ENCODE assay signal across 9 mouse cellular contexts in genomic region chr4:106780045-106780444, GRCm38 (mm10). TPM values are rescaled to one million over a fixed set of nuclear protein-coding genes. Genes with fewer than 3 reads are reported as not detected.
DNase-seq lines count a peak whose midpoint lies in the region; ATAC-seq and TF ChIP-seq lines count a peak whose summit lies in the region.
"Had no signal": no experiment of that assay in that cellular context is flagged by ENCODE, and none has a peak within 500 bp of the region (broad histone marks: within the 10 kb centered on the region; RNA-seq: fewer than 3 reads in every experiment).

No protein-coding gene starts in this region.

- no peaks in the 10 kb centered on the region for H3K27me3 ChIP-seq in embryonic facial prominence, embryonic 12.5 days
- H3K27me3 ChIP-seq in hindbrain, embryonic 12.5 days, result no peaks in the 10 kb centered on the region
- H3K27me3 ChIP-seq in midbrain, postnatal 0 days (ENCODE audit: insufficient read depth, low read length), result no peaks in the 10 kb centered on the region

- no peak overlapping the region for H3K9ac ChIP-seq in embryonic facial prominence, embryonic 12.5 days
- no peak overlapping the region for H3K9ac ChIP-seq in hindbrain, embryonic 12.5 days
- H3K9ac ChIP-seq in midbrain, postnatal 0 days (replicated peaks; ENCODE audit: low read length, poor library complexity, severe bottlenecking), result no peak overlapping the region

- peaks cover 50% of the 10 kb centered on the region for H3K4me1 ChIP-seq in embryonic facial prominence, embryonic 12.5 days
- peaks cover 66% of the 10 kb centered on the region for H3K4me1 ChIP-seq in hindbrain, embryonic 12.5 days
- peaks cover 6% of the 10 kb centered on the region for H3K4me1 ChIP-seq in midbrain, postnatal 0 days (ENCODE audit: insufficient read depth, low read length)

- 0 out of 2 replicates have a peak, but pooled peaks have one; percentile 31 for ATAC-seq in embryonic facial prominence, embryonic 12.5 days (ENCODE audit: insufficient number of reproducible peaks, insufficient read depth, low FRiP score, low TSS enrichment)
- ATAC-seq in hindbrain, embryonic 12.5 days (ENCODE audit: low FRiP score), result peak; percentile 83
- ATAC-seq in midbrain, postnatal 0 days (ENCODE audit: low FRiP score), result 0 out of 2 replicates have a peak, but pooled peaks have one; percentile 21

- H3K4me3 ChIP-seq in layer of hippocampus, adult 2 months, result no peak overlapping the region
- H3K4me3 ChIP-seq in embryonic facial prominence, embryonic 12.5 days, result no peak overlapping the region
- H3K4me3 ChIP-seq in hindbrain, embryonic 12.5 days, result no peak overlapping the region
- H3K4me3 ChIP-seq in midbrain, postnatal 0 days (ENCODE audit: low read depth, low read length), result no peak overlapping the region

- no peaks in the 10 kb centered on the region for H3K36me3 ChIP-seq in embryonic facial prominence, embryonic 12.5 days
- no peaks in the 10 kb centered on the region for H3K36me3 ChIP-seq in hindbrain, embryonic 12.5 days
- H3K36me3 ChIP-seq in midbrain, postnatal 0 days (ENCODE audit: insufficient read depth, low read length), result no peaks in the 10 kb centered on the region

- no peak overlapping the region for H3K4me2 ChIP-seq in embryonic facial prominence, embryonic 12.5 days (replicated peaks)
- H3K4me2 ChIP-seq in hindbrain, embryonic 12.5 days (replicated peaks), result peak overlapping the region; percentile 9; the same call in 1 of the 2 replicates
- H3K4me2 ChIP-seq in midbrain, postnatal 0 days (ENCODE audit: low read depth, low read length, poor library complexity, severe bottlenecking), result no peak overlapping the region

- H3K9me3 ChIP-seq in embryonic facial prominence, embryonic 12.5 days, result no peaks in the 10 kb centered on the region
- H3K9me3 ChIP-seq in hindbrain, embryonic 12.5 days (replicated peaks), result no peaks in the 10 kb centered on the region
- H3K9me3 ChIP-seq in midbrain, postnatal 0 days (ENCODE audit: low read length), result no peaks in the 10 kb centered on the region

- 24% methylated on average over 3 of the region's 3 CpGs for WGBS in embryonic facial prominence, embryonic 12.5 days
- 2% methylated on average over 3 of the region's 3 CpGs for WGBS in hindbrain, embryonic 12.5 days
- 15% methylated on average over 3 of the region's 3 CpGs for WGBS in midbrain, postnatal 0 days

- no peak for TF ChIP-seq CTCF in layer of hippocampus, adult 2 months (conservative IDR thresholded peaks at IDR 0.05)
- TF ChIP-seq CTCF in midbrain, postnatal 0 days (IDR thresholded peaks at IDR 0.05), result no peak

- H3K27ac ChIP-seq in layer of hippocampus, adult 2 months, result peak overlapping the region; percentile 88
- no peak overlapping the region; the same call in 1 of the 2 replicates for H3K27ac ChIP-seq in embryonic facial prominence, embryonic 12.5 days
- no peak overlapping the region; the same call in 1 of the 2 replicates for H3K27ac ChIP-seq in hindbrain, embryonic 12.5 days
- H3K27ac ChIP-seq in midbrain, postnatal 0 days (ENCODE audit: low read depth, low read length), result no peak overlapping the region

- peak in 1 of 2 experiments; percentile 37 for DNase-seq in layer of hippocampus, adult 2 months (ENCODE audit: low spot score in 2 of 2)
- no peak for DNase-seq in layer of hippocampus, adult 18-20 months (ENCODE audit: low spot score in 2 of 2)
- DNase-seq in midbrain, postnatal 0 days (ENCODE audit: low spot score), result peak; percentile 62
- DNase-seq in adipocyte (ENCODE audit: low spot score), result no peak
- DNase-seq in gastrocnemius, adult 18-20 months (ENCODE audit: low spot score), result no peak
- no peak for DNase-seq in frontal cortex, postnatal 14 days (ENCODE audit: low spot score in 2 of 2)

RNA-seq across cellular contexts. Expression of gene Acot11, which starts 24.8 kb away (rescaled TPM):
- 10 to 100 TPM; 45.6 to 55.5 TPM for total RNA-seq in layer of hippocampus, adult 2 months (2021)
- 10 to 100 TPM; 46.7 to 52.6 TPM for total RNA-seq in layer of hippocampus, adult 18-20 months (2021)
- 1.9 and 3.0 TPM in 2 replicates for polyA plus RNA-seq in embryonic facial prominence, embryonic 12.5 days (2016; fragmentation: Nextera tagmentation; extraction: Ambion mirVana)
- polyA plus RNA-seq in hindbrain, embryonic 12.5 days (2016; fragmentation: Nextera tagmentation; extraction: Ambion mirVana), result 2.4 TPM in 2 replicates
- total RNA-seq in midbrain, postnatal 0 days (2014; rRNA removed), result 4.0 and 7.0 TPM in 2 replicates
- polyA plus RNA-seq in midbrain, postnatal 0 days (2015; fragmentation: Nextera tagmentation; extraction: Ambion mirVana), result 1.8 and 2.1 TPM in 2 replicates
- 10 to 100 TPM in 1 of 2 experiments, 1 to 10 TPM in 1; 9.9 to 13.2 TPM for total RNA-seq in gastrocnemius, adult 18-20 months (2021)

RNA-seq across cellular contexts. Expression of gene Fam151a, which starts 46.4 kb away (rescaled TPM):
- not detected for total RNA-seq in layer of hippocampus, adult 2 months (2021)
- not detected for total RNA-seq in layer of hippocampus, adult 18-20 months (2021)
- 0.19 TPM in 1 of 2 replicates, not detected in the other for polyA plus RNA-seq in embryonic facial prominence, embryonic 12.5 days (2016; fragmentation: Nextera tagmentation; extraction: Ambion mirVana)
- not detected in 2 replicates for polyA plus RNA-seq in hindbrain, embryonic 12.5 days (2016; fragmentation: Nextera tagmentation; extraction: Ambion mirVana)
- total RNA-seq in midbrain, postnatal 0 days (2014; rRNA removed), result not detected in 2 replicates
- not detected in 2 replicates for polyA plus RNA-seq in midbrain, postnatal 0 days (2015; fragmentation: Nextera tagmentation; extraction: Ambion mirVana)
- not detected for total RNA-seq in gastrocnemius, adult 18-20 months (2021)

RNA-seq across cellular contexts. Expression of gene Mroh7, which starts 49.3 kb away (rescaled TPM):
- total RNA-seq in layer of hippocampus, adult 2 months (2021), result 1 to 10 TPM; 4.7 to 5.4 TPM
- 1 to 10 TPM; 4.1 to 5.0 TPM for total RNA-seq in layer of hippocampus, adult 18-20 months (2021)
- polyA plus RNA-seq in embryonic facial prominence, embryonic 12.5 days (2016; fragmentation: Nextera tagmentation; extraction: Ambion mirVana), result 0.58 TPM in 1 of 2 replicates, not detected in the other
- 0.81 and 0.91 TPM in 2 replicates for polyA plus RNA-seq in hindbrain, embryonic 12.5 days (2016; fragmentation: Nextera tagmentation; extraction: Ambion mirVana)
- total RNA-seq in midbrain, postnatal 0 days (2014; rRNA removed), result 1.1 and 1.3 TPM in 2 replicates
- polyA plus RNA-seq in midbrain, postnatal 0 days (2015; fragmentation: Nextera tagmentation; extraction: Ambion mirVana), result 0.59 and 0.64 TPM in 2 replicates
- under 1 TPM; 0.09 to 0.50 TPM for total RNA-seq in gastrocnemius, adult 18-20 months (2021)
- total RNA-seq: MEL had no signal

Comparison
In these comparisons a context has a peak if more than half of its experiments do, and no peak if none do; other contexts are left out.
1. ATAC-seq: peak in every context shown above with its lines; median percentile 83 in hindbrain, embryonic 12.5 days; 31 in embryonic facial prominence, embryonic 12.5 days; 21 in midbrain, postnatal 0 days.